Mouse (Mus musculus) brain, embryonic 14.5 days (tissue): Measurements from ENCODE around the gene Arpc2.

Experiments
- CTCF ChIP-seq: fragments of 200-500 bp; IDR thresholded peaks from 2 replicates; pipeline ENCODE4 v1.5.1; 2012; ENCODE audit warnings: inconsistent platforms, mild to moderate bottlenecking, moderate library complexity, borderline replicate concordance; ENCODE audit not compliant: insufficient read depth, insufficient read length; ENCODE audit errors: extremely low read depth
- POLR2A ChIP-seq: fragments of 200-500 bp; IDR thresholded peaks from 2 replicates; pipeline ENCODE4 v1.6.1; 2012; ENCODE audit warnings: mild to moderate bottlenecking, inconsistent platforms, borderline replicate concordance; ENCODE audit not compliant: poor library complexity, insufficient read depth, insufficient read length, severe bottlenecking; ENCODE audit errors: extremely low read depth

DNA sequence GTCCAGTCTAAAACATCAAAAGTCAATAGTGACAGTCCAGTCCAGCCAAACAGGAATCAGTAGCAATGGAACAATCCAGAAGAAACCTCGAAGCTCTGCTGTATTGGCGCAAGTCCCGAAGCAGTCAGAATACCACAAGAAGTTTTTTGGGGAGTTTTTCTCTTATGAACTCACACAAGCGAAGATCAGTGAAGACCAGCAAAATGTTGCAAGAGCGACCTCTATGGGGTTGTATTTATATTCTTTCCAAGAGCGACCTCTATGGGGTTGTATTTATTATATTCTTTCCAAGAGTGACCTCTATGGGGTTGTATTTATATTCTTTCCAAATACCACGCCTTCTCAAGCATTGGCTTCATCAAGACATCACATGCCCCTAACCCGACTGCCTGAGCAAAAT is 32.9 kb downstream of the Arpc2 start:
- TF ChIP-seq CTCF (no peak), POLR2A (no peak)
